Mouse (Mus musculus): ENCODE data around the gene Ppp1r15b.

Gene Ppp1r15b

DNA sequence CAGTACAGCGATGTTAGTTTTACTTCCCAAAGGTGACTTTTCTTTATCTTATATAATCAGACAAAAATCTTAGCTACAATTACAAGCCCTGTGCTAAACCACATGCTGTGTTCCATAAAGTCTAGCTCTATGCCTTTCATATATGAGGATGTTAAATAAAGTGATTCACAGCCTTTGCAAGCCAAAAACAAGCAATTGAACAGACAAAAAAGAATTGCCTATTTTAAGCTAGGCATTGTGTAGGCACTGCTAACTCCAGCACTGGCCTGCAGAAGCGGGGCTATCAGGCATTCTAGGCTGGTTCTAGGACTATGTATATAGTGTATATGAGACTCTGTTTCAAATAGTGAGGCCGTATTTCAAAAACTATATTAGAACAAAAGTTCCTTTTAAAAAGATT is 21.3 kb downstream of the Ppp1r15b start:
- CTCF ChIA-PET: no interaction called here

DNA sequence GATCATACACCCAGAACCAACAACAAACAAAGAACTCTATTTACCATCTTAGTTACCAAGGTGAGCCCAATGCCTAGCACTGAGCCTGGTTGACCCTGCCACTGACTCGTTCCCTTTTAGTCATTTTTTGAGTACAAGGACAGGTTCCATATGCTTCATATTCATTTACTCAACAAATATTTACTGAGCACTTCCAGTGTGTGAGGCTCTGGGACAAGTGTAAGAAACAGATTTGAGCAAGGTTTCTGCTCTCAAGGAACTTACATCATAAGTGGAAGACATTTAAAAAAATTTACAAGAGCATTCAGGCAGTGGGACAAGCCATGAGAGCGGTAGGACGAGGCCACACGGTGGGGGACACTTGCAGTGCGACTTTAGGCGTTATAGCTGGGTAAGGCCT is 24.3 kb downstream of the Ppp1r15b start:
- CTCF ChIA-PET: no interaction called here

DNA sequence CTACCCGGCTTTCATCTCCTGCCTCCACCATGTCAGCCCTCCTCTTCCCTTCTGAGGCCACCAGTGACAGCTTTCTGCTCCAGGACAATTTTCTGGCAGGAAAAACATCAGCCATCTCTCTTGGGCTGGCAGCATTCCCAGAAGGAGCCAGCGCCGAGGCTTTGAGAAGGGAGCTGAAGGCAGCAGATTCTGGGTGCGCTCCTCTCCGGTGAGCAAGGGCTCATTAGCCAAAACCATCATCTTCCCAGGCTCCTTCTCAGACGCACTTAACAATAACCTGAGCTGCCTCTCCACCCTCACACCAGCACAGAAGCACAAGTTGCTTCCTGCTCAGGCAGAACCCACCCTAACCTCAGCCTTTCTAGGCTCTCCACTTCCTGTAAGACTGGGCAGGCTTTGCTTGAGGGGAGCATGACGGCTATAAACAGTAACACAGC is 28.2 kb downstream of the Ppp1r15b start:
- CTCF ChIA-PET: interaction anchor here (0.7 to 1.1 kb wide), 2 partner anchors 9 to 449 kb away, joined by 5 to 6 read pairs; no protein-coding TSS in a partner anchor

DNA sequence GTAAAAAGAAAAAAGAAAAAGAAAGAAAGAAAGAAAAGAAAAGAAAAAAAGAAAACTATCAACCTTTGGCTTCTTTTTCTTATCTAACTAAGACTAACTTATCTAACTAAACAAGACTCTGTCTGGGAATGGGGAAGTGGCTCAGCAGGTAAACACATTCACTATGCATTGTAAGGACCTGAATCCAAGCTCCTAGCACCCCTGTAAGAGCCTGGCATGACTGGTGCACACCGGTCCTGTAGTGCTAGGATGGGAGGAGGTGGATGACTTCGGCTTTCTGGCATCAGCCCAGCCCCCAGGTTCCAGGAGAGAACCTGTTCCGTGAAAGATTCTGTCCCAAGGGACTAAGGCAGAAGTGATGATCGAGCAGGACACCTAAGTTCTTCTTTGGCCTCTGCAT is 30.6 kb downstream of the Ppp1r15b start:
- CTCF ChIA-PET: interaction anchor here (0.7 kb wide), 1 partner anchor 228 kb away, joined by 3 read pairs; no protein-coding TSS in a partner anchor

DNA sequence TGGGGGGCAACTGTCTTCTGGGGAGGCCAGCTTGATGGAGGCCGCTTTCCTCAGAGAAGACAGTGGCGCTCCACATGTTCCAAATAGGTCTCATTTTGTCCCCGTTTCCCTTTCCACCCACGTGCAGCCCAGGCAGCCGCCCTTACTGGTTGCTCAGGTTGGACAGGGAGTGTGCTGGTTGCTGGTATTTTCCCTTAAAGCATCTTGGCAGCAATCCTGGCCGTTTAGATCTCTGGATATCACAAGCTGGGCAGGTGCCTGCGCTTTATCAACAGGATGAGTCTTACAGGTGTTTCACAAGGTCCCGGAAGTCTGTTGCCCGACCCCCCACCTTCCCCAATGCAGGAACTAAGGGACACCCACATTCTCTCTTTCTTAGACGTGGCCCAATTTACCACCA is 31.1 kb downstream of the Ppp1r15b start:
- CTCF ChIA-PET: interaction anchor here (0.7 kb wide), 1 partner anchor 228 kb away, joined by 3 read pairs; no protein-coding TSS in a partner anchor

DNA sequence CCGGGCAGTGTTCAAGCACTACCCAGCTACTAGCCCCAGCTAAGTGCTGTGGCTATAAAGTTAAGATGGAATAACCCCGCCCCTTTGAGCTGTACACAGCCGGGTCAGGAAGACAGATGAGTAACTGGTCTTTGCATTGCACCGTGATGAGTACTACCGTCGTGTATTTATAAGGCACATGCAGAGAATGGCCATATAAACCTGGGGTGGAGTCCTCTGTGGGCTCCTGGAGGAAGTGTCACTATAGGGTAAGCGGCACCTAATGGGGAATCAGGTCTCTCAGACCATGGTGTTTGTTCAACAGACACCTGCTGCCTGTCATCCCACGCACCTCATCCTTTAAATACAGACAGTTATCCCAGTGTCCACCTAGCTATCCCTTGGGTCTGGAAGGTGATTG is 32.0 kb downstream of the Ppp1r15b start:
- CTCF ChIA-PET: interaction anchor here (1.1 kb wide), 1 partner anchor 1800 kb away, joined by 12 read pairs; no protein-coding TSS in a partner anchor

DNA sequence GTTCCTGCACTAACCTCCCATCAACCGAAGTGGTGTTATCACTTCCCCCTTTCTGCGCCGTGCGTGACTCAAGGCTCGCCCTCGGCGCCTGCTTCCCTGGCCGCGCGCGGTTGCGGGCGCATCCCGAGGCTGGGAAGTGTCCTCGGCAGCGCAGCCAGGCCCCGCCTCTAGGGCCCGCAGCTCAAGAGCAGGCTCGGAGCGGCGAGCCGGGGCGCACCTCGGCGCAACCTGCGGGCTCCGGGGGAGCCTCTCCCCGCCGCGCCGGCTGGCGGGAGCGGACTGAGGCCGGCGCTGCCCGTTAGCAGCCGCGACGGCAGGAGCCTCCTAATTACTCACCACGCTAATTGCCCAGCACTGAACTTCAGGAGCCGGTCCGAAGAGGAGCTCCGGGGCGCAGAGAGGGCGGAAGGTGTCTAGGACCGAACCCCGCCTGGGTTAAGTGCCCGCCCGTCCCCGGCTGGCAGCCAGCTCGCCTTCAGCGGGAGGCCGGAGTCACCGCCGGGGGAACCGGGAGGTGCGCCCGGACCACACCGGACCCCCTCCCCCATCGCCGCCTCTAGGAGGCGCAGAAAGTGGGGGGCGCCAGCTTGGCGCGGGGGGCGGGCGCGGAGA is 33.0 kb downstream of the Ppp1r15b start, which contains the start of gene Plekha6:
Gene Plekha6, plus strand, starts transcription at position 391 of the 612 bp plus-strand sequence.
- CTCF ChIA-PET: interaction anchor here (1.1 kb wide), 1 partner anchor 1799 kb away, joined by 12 read pairs; no protein-coding TSS in a partner anchor

DNA sequence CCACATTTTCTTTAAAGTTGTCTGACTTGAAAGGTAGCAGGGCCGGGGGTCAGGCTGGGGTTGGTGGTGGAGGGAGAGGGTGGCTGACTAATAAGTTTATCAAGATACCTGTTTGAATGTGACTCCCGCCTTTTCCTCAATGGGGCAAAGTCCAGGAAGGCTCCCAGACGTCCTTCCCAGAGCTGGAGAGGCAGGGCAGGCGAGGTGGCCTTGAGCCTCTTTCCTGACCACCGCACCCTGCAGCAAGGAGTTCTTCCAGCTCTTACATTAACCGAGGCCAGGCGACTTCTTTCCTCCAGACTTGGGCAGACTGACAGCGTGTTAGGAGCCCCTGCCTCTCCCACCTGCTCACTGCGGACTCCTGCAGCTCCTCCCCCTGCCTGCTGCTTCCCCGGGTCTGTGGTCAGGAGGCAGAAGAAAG is 33.7 kb downstream of the Ppp1r15b start:
- CTCF ChIA-PET: interaction anchor here (0.6 kb wide), 1 partner anchor 36 kb away, joined by 3 read pairs; no protein-coding TSS in a partner anchor

DNA sequence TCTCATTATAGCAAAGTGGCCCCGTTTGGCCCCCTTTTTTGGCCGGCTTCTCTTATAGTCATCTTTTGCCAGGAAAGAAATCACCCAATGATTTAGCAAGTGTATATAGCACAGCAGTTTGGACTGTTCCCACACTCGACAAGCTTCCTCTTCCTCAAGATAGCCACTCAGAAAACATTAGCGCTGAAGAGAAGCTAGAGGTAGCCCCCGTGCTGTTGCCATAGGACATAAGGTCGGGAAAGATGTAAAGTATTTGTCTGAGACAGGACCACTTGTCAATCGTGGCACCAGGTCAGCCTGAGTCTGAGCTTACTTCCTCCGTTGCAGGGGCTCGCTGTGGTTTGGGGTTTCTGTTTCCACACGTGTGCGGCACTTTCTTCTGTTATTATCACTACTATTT is 34.2 kb downstream of the Ppp1r15b start:
- CTCF ChIA-PET: interaction anchor here (0.6 kb wide), 1 partner anchor 257 kb away, joined by 6 read pairs; no protein-coding TSS in a partner anchor

DNA sequence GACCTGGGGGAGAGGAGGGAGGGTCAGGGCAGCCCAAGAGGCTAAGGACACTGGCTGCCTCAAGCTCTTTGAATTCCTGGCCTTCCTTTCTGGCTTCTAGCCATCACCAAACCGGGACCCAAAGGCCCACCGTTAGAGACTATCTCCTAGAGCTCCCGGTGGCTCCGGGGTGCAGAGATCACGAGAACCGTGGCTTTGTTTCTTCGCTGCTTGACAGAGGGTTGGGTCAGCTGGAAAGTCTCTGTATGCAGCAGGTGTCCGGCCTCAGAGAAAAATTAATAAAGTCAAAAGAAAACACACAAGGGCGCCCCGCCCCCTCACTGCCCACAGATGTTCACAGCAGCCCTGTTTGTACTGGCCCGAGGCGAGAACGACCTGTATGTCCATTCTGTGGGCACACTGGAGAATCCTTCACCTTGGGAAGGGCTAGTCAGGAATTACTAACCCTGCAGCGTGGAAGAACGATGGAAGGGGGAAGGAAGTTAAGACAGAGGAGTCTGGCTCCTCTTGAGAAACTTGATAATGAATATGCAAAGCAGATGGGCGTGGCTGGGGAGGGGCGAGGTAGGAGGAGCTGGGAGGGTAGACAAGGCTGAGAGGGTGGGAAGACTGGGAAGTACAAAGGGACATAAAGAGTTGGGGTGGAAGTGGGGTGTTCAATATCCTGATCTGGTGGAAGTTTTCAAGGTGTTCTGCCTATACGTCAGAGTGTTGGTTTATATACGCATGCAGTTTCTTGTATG is 37.5 kb downstream of the Ppp1r15b start:
- CTCF ChIA-PET: interaction anchor here (0.5 to 0.7 kb wide), 2 partner anchors 14 to 15 kb away, joined by 3 read pairs; no protein-coding TSS in a partner anchor

DNA sequence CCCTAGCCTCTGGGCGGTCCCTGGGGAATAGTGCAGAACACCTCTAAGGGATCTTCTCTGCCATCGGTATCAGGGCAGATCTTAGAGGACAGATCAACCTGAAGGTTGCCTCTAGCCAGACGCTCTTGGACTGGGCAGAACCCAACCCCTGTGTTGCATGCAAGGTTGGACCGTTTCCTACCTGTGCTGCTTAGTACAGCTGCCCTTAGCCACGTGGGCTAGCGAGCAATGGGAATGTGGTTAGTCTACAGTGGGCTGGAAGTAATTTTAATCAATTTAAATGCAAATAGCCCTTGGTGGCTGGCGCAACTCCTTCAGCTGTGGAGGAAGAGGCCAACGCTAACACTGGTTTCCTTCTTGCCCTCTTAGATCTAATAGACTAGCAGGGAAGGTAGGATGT is 39.3 kb downstream of the Ppp1r15b start:
- CTCF ChIA-PET: no interaction called here

DNA sequence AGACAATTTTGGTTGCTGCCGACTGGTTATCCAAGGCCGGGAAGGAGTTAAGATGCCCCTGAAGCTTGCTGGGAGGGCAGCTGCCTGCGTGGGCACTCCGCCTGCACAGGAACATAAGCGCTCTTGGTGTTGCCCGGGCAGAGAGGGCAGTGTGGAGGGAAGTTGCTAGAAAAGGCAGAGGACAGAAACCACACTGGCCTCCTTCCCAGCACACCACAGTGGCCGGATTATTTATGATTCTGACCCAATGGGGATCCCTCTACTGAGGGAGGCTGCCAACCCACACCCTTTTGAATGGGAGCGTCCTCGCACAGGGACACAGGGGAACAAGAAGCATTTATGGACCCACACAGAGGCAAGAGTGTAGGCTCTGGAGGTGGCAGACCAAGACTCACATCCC is 40.4 kb downstream of the Ppp1r15b start:
- CTCF ChIA-PET: no interaction called here

DNA sequence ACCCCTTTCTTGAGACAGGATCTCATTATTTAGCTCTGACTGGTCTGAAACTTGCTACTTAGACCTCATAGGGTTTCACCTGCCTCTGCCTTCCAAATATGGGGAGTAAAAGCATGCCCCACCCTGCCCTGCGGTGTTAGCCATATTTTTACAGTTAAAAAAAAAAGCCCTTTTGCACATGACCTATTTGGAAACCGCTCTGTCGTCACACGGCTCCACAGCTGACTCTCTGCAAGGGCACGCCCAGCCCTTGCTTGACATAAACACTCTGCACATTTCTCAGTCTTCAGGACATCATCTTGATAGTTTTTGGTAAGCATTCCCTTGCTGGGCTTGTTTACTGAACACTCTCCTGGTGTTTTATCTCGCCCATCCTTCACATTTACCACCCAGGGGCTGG is 44.2 kb downstream of the Ppp1r15b start:
- CTCF ChIA-PET: no interaction called here

DNA sequence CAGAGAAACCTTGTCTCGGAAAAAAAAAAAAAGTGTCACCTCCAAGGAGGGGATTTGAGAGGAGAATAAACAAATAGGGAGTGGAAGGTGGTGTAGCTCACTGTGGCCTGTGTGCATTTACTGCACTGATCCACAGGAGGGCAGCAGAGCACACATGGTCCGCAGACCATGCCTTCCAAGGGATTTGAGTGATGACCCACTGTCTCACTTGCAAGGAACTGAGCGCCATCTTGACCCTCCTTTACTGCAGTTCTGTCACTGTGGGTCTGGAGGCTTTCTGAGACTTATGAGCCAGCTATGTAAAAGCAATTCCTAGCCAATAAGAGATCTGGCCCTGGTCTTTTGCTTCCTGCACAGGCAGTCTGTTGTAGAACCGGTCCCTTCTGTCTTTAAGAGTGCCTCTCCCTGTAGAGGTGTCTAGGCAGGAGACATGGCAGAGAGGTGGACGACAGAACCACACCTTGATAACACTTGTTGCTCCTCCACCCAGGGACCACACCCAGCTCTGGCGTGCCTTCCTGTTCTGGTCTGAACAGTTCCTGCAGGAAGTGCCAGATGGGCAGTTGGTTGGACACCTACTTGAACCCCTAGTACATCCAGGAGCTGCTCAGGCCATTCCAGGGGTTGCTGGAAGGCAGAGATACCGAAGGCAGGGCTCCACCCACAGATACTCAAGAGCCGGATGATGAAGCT is 46.7 kb downstream of the Ppp1r15b start:
- CTCF ChIA-PET: no interaction called here

DNA sequence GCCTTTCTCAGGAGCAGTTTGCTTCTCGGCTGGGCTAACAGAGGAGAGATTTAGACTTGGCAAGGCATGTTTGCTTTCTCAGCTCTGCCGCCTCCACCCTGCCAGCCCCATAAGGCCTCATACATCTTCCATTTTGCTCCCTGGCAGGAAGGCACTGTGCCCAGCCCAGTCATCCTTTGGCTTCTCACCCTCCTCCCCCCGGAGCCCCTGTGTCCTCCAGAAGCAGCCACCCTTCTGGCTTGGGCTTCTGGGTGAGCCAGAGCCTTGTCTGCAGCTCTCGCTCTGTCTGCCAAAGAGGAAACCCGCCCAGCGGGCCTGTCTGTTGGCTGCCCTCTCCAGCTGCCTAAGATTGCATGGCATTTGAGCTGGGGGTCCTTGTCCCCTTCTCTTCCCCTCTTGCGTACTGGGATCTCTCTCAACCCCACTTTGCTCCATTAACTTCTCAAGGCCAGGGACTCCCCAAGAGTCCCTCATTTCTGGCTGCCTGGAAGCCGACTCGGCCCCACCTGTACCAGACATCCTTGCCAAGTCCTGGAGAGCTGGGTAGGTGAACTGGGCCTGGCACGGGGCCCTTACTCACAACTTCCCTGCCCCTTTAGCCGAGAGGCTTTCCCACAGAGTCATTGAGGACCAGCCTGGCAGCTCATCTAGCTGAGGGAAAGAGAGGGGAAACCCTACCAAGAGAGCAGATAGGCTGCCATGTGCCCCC is 47.9 kb downstream of the Ppp1r15b start:
- CTCF ChIA-PET: no interaction called here

DNA sequence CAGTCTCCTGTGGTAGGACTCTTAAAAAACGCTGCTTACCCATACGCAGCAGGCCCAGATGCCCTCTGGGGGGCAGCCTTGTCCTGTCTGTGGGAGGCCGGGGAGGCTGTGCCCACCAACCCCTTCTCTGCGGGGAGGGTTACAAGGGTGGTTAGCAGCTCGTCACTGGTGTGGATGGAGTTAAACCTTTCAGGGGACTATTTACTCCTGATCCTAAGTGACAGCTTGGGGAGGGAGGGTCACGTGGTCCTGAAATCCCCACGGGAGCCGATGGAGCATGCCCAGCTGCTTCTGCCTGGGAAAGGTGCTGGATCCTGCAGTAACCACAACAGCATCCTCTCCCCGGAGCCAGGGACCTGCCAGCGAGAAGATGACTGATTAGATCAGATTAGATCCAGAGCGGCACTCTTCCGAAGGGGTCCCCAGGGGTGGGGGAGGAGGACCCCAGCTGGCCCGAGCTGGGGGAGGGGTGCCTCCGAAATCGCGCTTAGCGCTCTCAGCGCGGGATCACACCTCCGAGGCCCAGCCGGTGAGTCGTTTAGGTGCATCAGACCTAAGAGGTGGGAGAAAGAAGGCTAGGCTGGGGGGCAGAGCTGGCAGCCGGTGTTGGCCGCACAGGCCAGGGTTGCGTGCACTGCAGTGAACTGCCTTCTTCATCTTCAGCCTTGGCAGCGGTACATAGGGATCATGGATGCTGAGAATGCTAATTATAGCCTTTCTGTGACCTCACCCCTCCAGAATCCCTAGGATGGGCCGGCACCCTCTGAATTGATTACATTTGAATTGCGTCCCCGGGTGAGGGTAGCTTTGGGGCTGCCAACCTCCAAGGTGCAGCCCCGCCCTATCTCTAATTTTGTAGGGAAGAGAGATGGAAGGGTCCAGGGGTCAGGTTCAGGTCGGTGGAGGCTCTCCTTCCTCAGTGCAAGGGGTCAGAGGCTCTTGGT is 50.4 kb downstream of the Ppp1r15b start:
- CTCF ChIA-PET: interaction anchor here (0.6 kb wide), 1 partner anchor 650 kb away, joined by 4 read pairs; no protein-coding TSS in a partner anchor

DNA sequence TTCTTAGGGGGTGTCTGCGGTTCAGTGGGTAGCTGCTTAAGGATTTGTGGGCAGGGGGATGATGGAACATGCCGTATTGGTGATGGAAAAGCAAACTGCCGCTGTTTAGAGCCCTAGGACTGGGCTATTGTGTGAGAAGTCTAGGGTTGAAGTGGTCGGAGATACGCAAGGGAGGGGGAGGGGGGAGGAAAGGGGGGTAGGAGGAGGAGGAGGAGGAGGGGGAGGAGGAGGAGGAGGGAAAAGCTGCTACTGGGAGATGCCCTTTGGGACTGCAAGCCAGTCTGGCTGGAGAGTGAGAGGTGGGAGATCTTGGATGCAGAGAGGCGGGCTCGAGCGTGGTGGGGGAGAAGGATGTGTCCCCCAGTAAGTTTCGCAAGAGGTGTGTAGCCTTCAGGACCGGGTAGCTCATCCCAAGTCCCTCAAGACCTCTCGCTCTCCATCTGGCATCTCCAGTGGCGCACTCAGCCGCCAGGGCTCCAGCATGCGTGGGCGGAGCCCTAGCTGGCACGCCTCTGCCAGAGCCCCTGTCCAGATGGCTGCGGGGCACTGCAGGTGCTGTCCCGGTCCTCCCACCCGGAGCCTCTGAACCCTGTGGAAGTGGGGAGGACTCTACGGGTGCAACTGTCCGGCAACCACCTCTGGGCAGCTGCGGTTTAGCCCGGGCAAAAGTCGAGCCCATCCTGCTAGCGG is 51.2 kb downstream of the Ppp1r15b start:
- CTCF ChIA-PET: interaction anchor here (0.6 kb wide), 1 partner anchor 13 kb away, joined by 3 read pairs; no protein-coding TSS in a partner anchor

DNA sequence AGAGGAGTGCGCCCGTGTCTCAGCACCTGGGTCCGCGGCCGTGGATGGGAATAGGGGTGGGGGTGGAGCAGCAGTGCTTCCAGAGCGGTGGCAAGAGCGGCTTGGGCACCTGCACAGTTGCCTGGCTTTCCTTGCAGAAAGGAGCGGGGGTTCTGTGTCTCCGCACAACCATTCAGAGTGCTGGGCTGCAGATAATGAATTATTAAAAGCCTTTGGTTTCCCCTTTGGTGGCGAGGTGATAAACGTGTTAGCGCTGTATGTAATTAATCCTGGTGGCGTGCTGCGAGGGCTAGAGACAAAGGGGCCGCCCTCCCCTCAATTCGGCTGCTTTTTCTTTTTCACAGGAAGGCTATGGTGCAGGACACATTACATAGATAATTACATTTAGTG is 51.8 kb downstream of the Ppp1r15b start:
- CTCF ChIA-PET: interaction anchor here (0.6 kb wide), 1 partner anchor 14 kb away, joined by 3 read pairs; no protein-coding TSS in a partner anchor

DNA sequence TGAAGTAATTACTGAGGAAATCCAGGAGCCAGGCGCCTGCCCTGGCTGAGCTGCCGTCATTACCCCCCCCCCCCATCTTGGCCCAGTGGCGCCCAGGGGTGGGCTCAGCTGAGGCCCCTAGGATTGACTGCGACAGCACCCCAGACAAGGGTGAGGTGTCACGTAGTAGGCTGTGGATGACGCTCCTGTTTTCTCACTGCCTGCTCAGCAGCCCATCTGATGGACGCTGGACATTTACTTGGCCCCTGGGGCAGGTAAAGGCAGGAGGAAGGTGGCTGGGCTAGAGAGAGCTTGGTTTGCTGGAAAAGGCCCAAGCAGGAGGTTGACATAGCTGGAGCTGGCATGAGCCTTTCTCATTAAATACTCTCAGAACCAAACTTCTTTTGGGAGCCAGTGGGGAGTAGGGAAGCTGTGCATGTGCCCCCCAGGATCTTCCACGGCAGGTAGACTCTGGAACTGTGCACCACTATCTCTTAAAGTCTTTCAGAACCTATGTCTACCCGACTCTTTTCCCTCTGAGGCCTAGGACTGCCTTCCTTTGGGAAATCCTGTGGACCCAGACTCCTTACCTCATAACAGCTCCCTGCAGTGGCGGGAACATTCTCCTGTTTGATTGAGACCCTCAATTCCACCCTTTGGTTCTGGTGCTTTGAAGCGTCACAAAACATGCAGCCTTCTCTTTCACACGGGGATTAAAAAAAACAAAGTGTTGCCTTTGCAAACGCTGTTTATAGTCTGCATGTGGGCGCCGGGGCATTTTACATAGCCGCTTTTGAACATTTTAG is 52.4 kb downstream of the Ppp1r15b start:
- CTCF ChIA-PET: no interaction called here

Data from spleen, embryonic (tissue).